Mouse (Mus musculus): ENCODE data around the gene Hsp90aa1.

GRCm38 (mm10) chr12:110750770-110751439 is 48.4 kb upstream of the Hsp90aa1 start:
- no peak for TF ChIP-seq CTCF (IDR thresholded peaks at IDR 0.05; ENCODE audit: low read depth, low read length)
- no peak for TF ChIP-seq POLR2A (IDR thresholded peaks at IDR 0.05; ENCODE audit: borderline replicate concordance, low read depth, low read length)
